Mouse (Mus musculus): ENCODE results near the gene Olfr1366. TPM values are rescaled to one million over a fixed set of nuclear protein-coding genes. Genes with fewer than 3 reads are reported as not detected.
A peak's percentile ranks its signal among the peaks of the same experiment; 100 is the strongest.
"Not testable (repeated sequence)": the region's sequence is repeated elsewhere in the genome, so short reads cannot be mapped to it uniquely, and the experiment has no call there.

The Olfr1366 gene
- polyA plus RNA-seq (2012; ENCODE audit: insufficient read depth, insufficient read length, missing spikeins), result not detected in 2 replicates

- Histone ChIP-seq H3K4me3 (ENCODE audit: insufficient read depth, low read depth, low read length) (no peak within 1 kb of the TSS), H3K27ac (replicated peaks; ENCODE audit: low read depth, low read length) (no peak within 1 kb of the TSS), H3K4me1 (ENCODE audit: control insufficient read depth, insufficient read depth, insufficient read length, low read length) (no peaks in the 10 kb centered on the region)
Measured at GRCm38 (mm10) chr13:21542708-21543107, at the start of gene Olfr1366. Gene Olfr1366, minus strand, starts transcription at chr13:21542808.

- H3K4me1 ChIP-seq (ENCODE audit: control insufficient read depth, insufficient read depth, insufficient read length, low read length), result no peaks in the 10 kb centered on the region
- no peak overlapping the region for H3K27ac ChIP-seq (replicated peaks; ENCODE audit: low read depth, low read length)
- no peak overlapping the region for H3K4me3 ChIP-seq (ENCODE audit: insufficient read depth, low read depth, low read length)
Measured at GRCm38 (mm10) chr13:21591618-21592017, 49.0 kb upstream of the Olfr1366 start.

- Histone ChIP-seq H3K4me3 (ENCODE audit: insufficient read depth, low read depth, low read length) (no peak within 1 kb of the TSS), H3K27ac (replicated peaks; ENCODE audit: low read depth, low read length) (no peak within 1 kb of the TSS), H3K4me1 (ENCODE audit: control insufficient read depth, insufficient read depth, insufficient read length, low read length) (no peaks in the 10 kb centered on the region)
Measured at GRCm38 (mm10) chr13:21581659-21582058, 39.1 kb upstream of the Olfr1366 start, which contains the start of gene Olfr1364. Gene Olfr1364, minus strand, starts transcription at chr13:21581759.

GRCm38 (mm10) chr13:21559793-21560192 lies 17.2 kb upstream of the Olfr1366 start, which contains the start of gene Olfr1535:
Gene Olfr1535, minus strand, starts transcription at chr13:21559893.
- H3K27ac ChIP-seq (replicated peaks; ENCODE audit: low read depth, low read length), result no peak within 1 kb of the TSS
- H3K4me1 ChIP-seq (ENCODE audit: control insufficient read depth, insufficient read depth, insufficient read length, low read length), result no peaks in the 10 kb centered on the region
- H3K4me3 ChIP-seq (ENCODE audit: insufficient read depth, low read depth, low read length), result no peak within 1 kb of the TSS

- H3K4me3 ChIP-seq (ENCODE audit: insufficient read depth, low read depth, low read length), result no peak overlapping the region
- H3K27ac ChIP-seq (replicated peaks; ENCODE audit: low read depth, low read length), result no peak overlapping the region
- no peaks in the 10 kb centered on the region for H3K4me1 ChIP-seq (ENCODE audit: control insufficient read depth, insufficient read depth, insufficient read length, low read length)
Measured at GRCm38 (mm10) chr13:21550416-21551110, 8.0 kb upstream of the Olfr1366 start.

GRCm38 (mm10) chr13:21549487-21549886 lies 6.9 kb upstream of the Olfr1366 start:
- no peaks in the 10 kb centered on the region for H3K4me1 ChIP-seq (ENCODE audit: control insufficient read depth, insufficient read depth, insufficient read length, low read length)
- H3K4me3 ChIP-seq (ENCODE audit: insufficient read depth, low read depth, low read length), result no peak overlapping the region
- H3K27ac ChIP-seq (replicated peaks; ENCODE audit: low read depth, low read length), result no peak overlapping the region

- Histone ChIP-seq H3K27ac (replicated peaks; ENCODE audit: low read depth, low read length) (peak within 1 kb of the TSS; percentile 72), H3K4me3 (ENCODE audit: insufficient read depth, low read depth, low read length) (peak within 1 kb of the TSS; percentile 99), H3K4me1 (ENCODE audit: control insufficient read depth, insufficient read depth, insufficient read length, low read length) (peaks cover 4% of the 10 kb centered on the region; the same call in 1 of the 2 replicates)
Measured at GRCm38 (mm10) chr13:21530781-21531201, 11.8 kb downstream of the Olfr1366 start, which contains the start of gene Zkscan8. Gene Zkscan8, minus strand, starts transcription at chr13:21531120.

- H3K4me3 ChIP-seq (ENCODE audit: insufficient read depth, low read depth, low read length), result no peak overlapping the region
Measured at GRCm38 (mm10) chr13:21530136-21530535, 12.5 kb downstream of the Olfr1366 start.

GRCm38 (mm10) chr13:21506221-21506649 lies 36.4 kb downstream of the Olfr1366 start:
- no peaks in the 10 kb centered on the region for H3K4me1 ChIP-seq (ENCODE audit: control insufficient read depth, insufficient read depth, insufficient read length, low read length)
- H3K4me3 ChIP-seq (ENCODE audit: insufficient read depth, low read depth, low read length), result peak overlapping the region; percentile 83
- H3K27ac ChIP-seq (replicated peaks; ENCODE audit: low read depth, low read length), result peak overlapping the region; percentile 74

More at GRCm38 (mm10) chr13:21530136-21530535, 12.5 kb downstream of the Olfr1366 start:
- H3K4me1 ChIP-seq (ENCODE audit: control insufficient read depth, insufficient read depth, insufficient read length, low read length), result peaks cover 4% of the 10 kb centered on the region; the same call in 1 of the 2 replicates
- H3K27ac ChIP-seq (replicated peaks; ENCODE audit: low read depth, low read length), result no peak overlapping the region

- H3K27ac ChIP-seq (replicated peaks; ENCODE audit: low read depth, low read length), result no peak overlapping the region
- no peak overlapping the region for H3K4me3 ChIP-seq (ENCODE audit: insufficient read depth, low read depth, low read length)
- no peaks in the 10 kb centered on the region for H3K4me1 ChIP-seq (ENCODE audit: control insufficient read depth, insufficient read depth, insufficient read length, low read length)
Measured at GRCm38 (mm10) chr13:21502296-21502695, 40.3 kb downstream of the Olfr1366 start.

- H3K4me3 ChIP-seq (ENCODE audit: insufficient read depth, low read depth, low read length); H3K4me1 ChIP-seq (ENCODE audit: control insufficient read depth, insufficient read depth, insufficient read length, low read length); H3K27ac ChIP-seq (replicated peaks; ENCODE audit: low read depth, low read length): not testable (repeated sequence)
Measured at GRCm38 (mm10) chr13:21501182-21501581, 41.4 kb downstream of the Olfr1366 start, which contains the start of gene Gm11273. Gene Gm11273, minus strand, starts transcription at chr13:21501418.

GRCm38 (mm10) chr13:21495080-21495479 lies 47.5 kb downstream of the Olfr1366 start, which contains the start of gene AK157302:
Gene AK157302, plus strand, starts transcription at chr13:21495223.
- Histone ChIP-seq H3K4me3 (ENCODE audit: insufficient read depth, low read depth, low read length) (no peak within 1 kb of the TSS), H3K27ac (replicated peaks; ENCODE audit: low read depth, low read length) (no peak within 1 kb of the TSS), H3K4me1 (ENCODE audit: control insufficient read depth, insufficient read depth, insufficient read length, low read length) (no peaks in the 10 kb centered on the region)

GRCm38 (mm10) chr13:21492847-21493246 lies 49.8 kb downstream of the Olfr1366 start:
- no peak overlapping the region for H3K27ac ChIP-seq (replicated peaks; ENCODE audit: low read depth, low read length)
- H3K4me3 ChIP-seq (ENCODE audit: insufficient read depth, low read depth, low read length), result no peak overlapping the region
- no peaks in the 10 kb centered on the region for H3K4me1 ChIP-seq (ENCODE audit: control insufficient read depth, insufficient read depth, insufficient read length, low read length)

GRCm38 (mm10) chr13:21486881-21487280 lies 55.7 kb downstream of the Olfr1366 start:
- H3K4me3 ChIP-seq (ENCODE audit: insufficient read depth, low read depth, low read length), result no peak overlapping the region
- no peak overlapping the region for H3K27ac ChIP-seq (replicated peaks; ENCODE audit: low read depth, low read length)
- no peaks in the 10 kb centered on the region for H3K4me1 ChIP-seq (ENCODE audit: control insufficient read depth, insufficient read depth, insufficient read length, low read length)

All from brown adipose tissue, adult 24 weeks (tissue).